In genomic region chr7:74793241-74793640, GRCm38 (mm10) we compare ENCODE assay signal across 23 mouse cellular contexts.
DNase-seq lines count a peak whose midpoint lies in the region; ATAC-seq and TF ChIP-seq lines count a peak whose summit lies in the region.
"Had no signal": no experiment of that assay in that cellular context is flagged by ENCODE, and none has a peak within 500 bp of the region (broad histone marks: within the 10 kb centered on the region; RNA-seq: fewer than 3 reads in every experiment).

No protein-coding gene starts in this region.

- no peak for TF ChIP-seq CTCF in lung, embryonic 14.5 days (IDR thresholded peaks at IDR 0.05; ENCODE audit: low read depth)
- no peak for TF ChIP-seq CTCF in midbrain, postnatal 0 days (IDR thresholded peaks at IDR 0.05)

- H3K4me1 ChIP-seq in forebrain, embryonic 13.5 days: no peaks in the 10 kb centered on the region
- 0 out of 2 replicates have a peak, but pooled peaks cover 2% of the 10 kb centered on the region for H3K4me1 ChIP-seq in forebrain, embryonic 10.5 days
- H3K4me1 ChIP-seq in lung, embryonic 14.5 days (ENCODE audit: insufficient read depth): peaks cover 7% of the 10 kb centered on the region; the same call in 1 of the 2 replicates
- H3K4me1 ChIP-seq in forebrain, embryonic 16.5 days (replicated peaks; ENCODE audit: control insufficient read depth, insufficient read depth, low read length): no peaks in the 10 kb centered on the region
- H3K4me1 ChIP-seq in midbrain, postnatal 0 days (ENCODE audit: insufficient read depth, low read length): no peaks in the 10 kb centered on the region
- H3K4me1 ChIP-seq: embryonic facial prominence, embryonic 13.5 days; heart, embryonic 15.5 days; limb, embryonic 12.5 days had no signal

- no peak overlapping the region for H3K9ac ChIP-seq in forebrain, embryonic 13.5 days
- no peak overlapping the region for H3K9ac ChIP-seq in lung, embryonic 14.5 days
- H3K9ac ChIP-seq in forebrain, embryonic 16.5 days (replicated peaks; ENCODE audit: low read depth, low read length): no peak overlapping the region
- H3K9ac ChIP-seq in midbrain, postnatal 0 days (replicated peaks; ENCODE audit: low read length, poor library complexity, severe bottlenecking): no peak overlapping the region
- H3K9ac ChIP-seq: embryonic facial prominence, embryonic 13.5 days; heart, embryonic 15.5 days; limb, embryonic 12.5 days; liver, postnatal 0 days had no signal

- no peak overlapping the region for H3K4me3 ChIP-seq in forebrain, embryonic 13.5 days
- no peak overlapping the region for H3K4me3 ChIP-seq in forebrain, embryonic 10.5 days
- H3K4me3 ChIP-seq in lung, embryonic 14.5 days (ENCODE audit: low read depth, low read length): no peak overlapping the region
- H3K4me3 ChIP-seq in forebrain, embryonic 16.5 days (replicated peaks; ENCODE audit: low read length): no peak overlapping the region
- H3K4me3 ChIP-seq in midbrain, postnatal 0 days (ENCODE audit: low read depth, low read length): no peak overlapping the region
- H3K4me3 ChIP-seq: embryonic facial prominence, embryonic 13.5 days; erythroblast, embryonic 14.5 days; gastrocnemius, adult 2 months; heart, embryonic 15.5 days; layer of hippocampus, adult 2 months; limb, embryonic 12.5 days had no signal

- 41% methylated on average over 1 of the region's 1 CpGs for WGBS in forebrain, embryonic 13.5 days
- 56% methylated on average over 1 of the region's 1 CpGs for WGBS in forebrain, embryonic 10.5 days
- 30% methylated on average over 1 of the region's 1 CpGs for WGBS in lung, embryonic 14.5 days
- WGBS in forebrain, embryonic 16.5 days: 44% methylated on average over 1 of the region's 1 CpGs
- WGBS in midbrain, postnatal 0 days: 15% methylated on average over 1 of the region's 1 CpGs

- H3K4me2 ChIP-seq in forebrain, embryonic 13.5 days: no peak overlapping the region
- no peak overlapping the region for H3K4me2 ChIP-seq in lung, embryonic 14.5 days
- no peak overlapping the region for H3K4me2 ChIP-seq in forebrain, embryonic 16.5 days (ENCODE audit: low read length)
- H3K4me2 ChIP-seq in midbrain, postnatal 0 days (ENCODE audit: low read depth, low read length, poor library complexity, severe bottlenecking): no peak overlapping the region
- H3K4me2 ChIP-seq: embryonic facial prominence, embryonic 13.5 days; heart, embryonic 15.5 days; limb, embryonic 12.5 days; liver, embryonic 11.5 days had no signal

- no peaks in the 10 kb centered on the region for H3K9me3 ChIP-seq in forebrain, embryonic 13.5 days (replicated peaks)
- H3K9me3 ChIP-seq in forebrain, embryonic 10.5 days: no peaks in the 10 kb centered on the region
- no peaks in the 10 kb centered on the region for H3K9me3 ChIP-seq in lung, embryonic 14.5 days (ENCODE audit: low read depth, low read length)
- no peaks in the 10 kb centered on the region for H3K9me3 ChIP-seq in forebrain, embryonic 16.5 days (ENCODE audit: control insufficient read depth, low read length)
- no peaks in the 10 kb centered on the region for H3K9me3 ChIP-seq in midbrain, postnatal 0 days (ENCODE audit: low read length)
- H3K9me3 ChIP-seq: embryonic facial prominence, embryonic 13.5 days; heart, embryonic 15.5 days; limb, embryonic 12.5 days had no signal

- DNase-seq in forebrain, embryonic 10.5 days (ENCODE audit: extremely low spot score, low spot score): no peak
- DNase-seq in lung, embryonic 14.5 days: peak; percentile 2
- DNase-seq in lung, postnatal 4 days: no peak
- DNase-seq in midbrain, postnatal 0 days (ENCODE audit: low spot score): peak; percentile 31
- DNase-seq in layer of hippocampus, adult 9-11 months: no peak
- DNase-seq: cerebellum, adult 18-20 months; cerebellum, postnatal 14 days; gastrocnemius, adult 2 months; heart, postnatal 36 days; kidney, adult 2 months; liver, postnatal 0 days; lung, postnatal 10 days; thymus, adult 18-20 months; thymus, postnatal 4 days had no signal

- peak; percentile 33; the same call in 1 of the 2 replicates for ATAC-seq in forebrain, embryonic 13.5 days
- peak; percentile 47; the same call in 1 of the 2 replicates for ATAC-seq in lung, embryonic 14.5 days (ENCODE audit: insufficient read depth)
- peak; percentile 54; the same call in 1 of the 2 replicates for ATAC-seq in forebrain, embryonic 16.5 days
- ATAC-seq in midbrain, postnatal 0 days (ENCODE audit: low FRiP score): peak; percentile 44; the same call in 1 of the 2 replicates
- ATAC-seq: liver, postnatal 0 days had no signal

- H3K27me3 ChIP-seq in forebrain, embryonic 13.5 days: no peaks in the 10 kb centered on the region
- no peaks in the 10 kb centered on the region for H3K27me3 ChIP-seq in forebrain, embryonic 10.5 days (ENCODE audit: poor library complexity, severe bottlenecking)
- H3K27me3 ChIP-seq in lung, embryonic 14.5 days (ENCODE audit: insufficient read depth, low read length): no peaks in the 10 kb centered on the region
- H3K27me3 ChIP-seq in forebrain, embryonic 16.5 days (replicated peaks; ENCODE audit: control insufficient read depth, insufficient read depth, low read length): no peaks in the 10 kb centered on the region
- no peaks in the 10 kb centered on the region for H3K27me3 ChIP-seq in midbrain, postnatal 0 days (ENCODE audit: insufficient read depth, low read length)
- H3K27me3 ChIP-seq: embryonic facial prominence, embryonic 13.5 days; heart, embryonic 15.5 days; limb, embryonic 12.5 days had no signal

- H3K36me3 ChIP-seq in forebrain, embryonic 13.5 days (ENCODE audit: poor library complexity, severe bottlenecking): no peaks in the 10 kb centered on the region
- no peaks in the 10 kb centered on the region for H3K36me3 ChIP-seq in forebrain, embryonic 10.5 days (replicated peaks)
- H3K36me3 ChIP-seq in lung, embryonic 14.5 days (ENCODE audit: insufficient read depth): no peaks in the 10 kb centered on the region
- no peaks in the 10 kb centered on the region for H3K36me3 ChIP-seq in forebrain, embryonic 16.5 days (ENCODE audit: control insufficient read depth, insufficient read depth)
- H3K36me3 ChIP-seq in midbrain, postnatal 0 days (ENCODE audit: insufficient read depth, low read length): no peaks in the 10 kb centered on the region
- H3K36me3 ChIP-seq: embryonic facial prominence, embryonic 13.5 days; heart, embryonic 15.5 days; limb, embryonic 12.5 days had no signal

- H3K27ac ChIP-seq in forebrain, embryonic 13.5 days: no peak overlapping the region
- no peak overlapping the region for H3K27ac ChIP-seq in forebrain, embryonic 10.5 days
- H3K27ac ChIP-seq in lung, embryonic 14.5 days (ENCODE audit: low read depth): no peak overlapping the region
- H3K27ac ChIP-seq in forebrain, embryonic 16.5 days (ENCODE audit: low read length): peak overlapping the region; percentile 31; the same call in 1 of the 2 replicates
- peak overlapping the region; percentile 57 for H3K27ac ChIP-seq in midbrain, postnatal 0 days (ENCODE audit: low read depth, low read length)
- H3K27ac ChIP-seq: embryonic facial prominence, embryonic 13.5 days; gastrocnemius, adult 2 months; heart, embryonic 15.5 days; kidney, postnatal 0 days; layer of hippocampus, adult 2 months; limb, embryonic 12.5 days had no signal

Comparison
In these comparisons a context has a peak if more than half of its experiments do, and no peak if none do; other contexts are left out.
1. H3K27ac ChIP-seq: peak in forebrain, embryonic 16.5 days (single experiment) and midbrain, postnatal 0 days (single experiment); none in forebrain, embryonic 13.5 days (single experiment), forebrain, embryonic 10.5 days (single experiment) and lung, embryonic 14.5 days (single experiment).
2. DNase-seq: peak in lung, embryonic 14.5 days (single experiment) and midbrain, postnatal 0 days (single experiment); none in forebrain, embryonic 10.5 days (single experiment), lung, postnatal 4 days (0 of 2) and layer of hippocampus, adult 9-11 months (single experiment).
3. Peak in every context shown above with its lines, with median percentiles within 50 percentile points of each other: ATAC-seq.